Mouse (Mus musculus) intestine, embryonic 14.5 days (tissue): ENCODE measurements around the gene Gm3594. TPM values are rescaled to one million over a fixed set of nuclear protein-coding genes. Genes with fewer than 3 reads are reported as not detected.
"Not testable (repeated sequence)": the region's sequence is repeated elsewhere in the genome, so short reads cannot be mapped to it uniquely, and the experiment has no call there.

Experiments used
- ATAC-seq: fragments of 200-750 bp; cut with Nextera tagmentation; replicated peaks from 2 replicates; pipeline ENCODE4 v1.8.0; 2017; ENCODE audit warnings: low read depth, moderate number of reproducible peaks, moderate TSS enrichment, moderate library complexity; ENCODE audit not compliant: low FRiP score, low TSS enrichment
- DNase-seq: peaks from one replicate; pipeline ENCODE4 v3.0.0-alpha.2; 2018; ENCODE audit warnings: low spot score
- H3K27ac ChIP-seq: fragments of 300-500 bp; sonication (generic); 2 replicates; pipeline ENCODE4 v1.5.1; 2014; ENCODE audit warnings: low read depth, mild to moderate bottlenecking, control low read depth
- H3K27me3 ChIP-seq: fragments of 300-500 bp; sonication (generic); replicated peaks from 2 replicates; pipeline ENCODE4 v1.6.1; 2014; ENCODE audit warnings: low read length, control low read depth; ENCODE audit not compliant: control insufficient read depth, insufficient read depth
- H3K36me3 ChIP-seq: fragments of 300-500 bp; sonication (generic); 2 replicates; pipeline ENCODE4 v1.6.1; 2014; ENCODE audit warnings: low read length, control low read depth; ENCODE audit not compliant: control insufficient read depth, insufficient read depth
- H3K4me1 ChIP-seq: fragments of 300-500 bp; sonication (generic); replicated peaks from 2 replicates; pipeline ENCODE4 v1.6.1; 2014; ENCODE audit warnings: low read length, control low read depth, mixed read lengths; ENCODE audit not compliant: control insufficient read depth, insufficient read depth
- H3K4me2 ChIP-seq: fragments of 300-500 bp; sonication (generic); 2 replicates; pipeline ENCODE4 v1.6.1; 2014; ENCODE audit warnings: low read length
- H3K4me3 ChIP-seq: fragments of 300-500 bp; sonication (generic); 2 replicates; pipeline ENCODE4 v1.5.1; 2014; ENCODE audit warnings: low read depth, low read length, control low read depth, mixed read lengths
- H3K9ac ChIP-seq: fragments of 300-500 bp; sonication (generic); 2 replicates; pipeline ENCODE4 v1.6.1; 2014; ENCODE audit warnings: mild to moderate bottlenecking, low read length
- H3K9me3 ChIP-seq: fragments of 300-500 bp; sonication (generic); 2 replicates; pipeline ENCODE4 v1.6.1; 2016; ENCODE audit warnings: low read length, control low read depth; ENCODE audit not compliant: control insufficient read depth
- WGBS: fragments of 180-500 bp; shearing (Covaris S2); extraction: QIAGEN DNeasy Blood & Tissue Kit; methylation state at CpG from one replicate; pipeline ENCODE4 v1.1.7; 2014; 5-methylcytosine and 5-hydroxymethylcytosine counted together
- polyA plus RNA-seq: library from polyadenylated mRNA; unstranded; fragments of >200 nt; fragmentation: Nextera tagmentation; extraction: Ambion mirVana; gene quantifications from 2 replicates; pipeline ENCODE4 v1.2.1, GENCODE M21; 2014

Gene Gm3594
- polyA plus RNA-seq, 1 experiment from 2014 or later = not detected

DNA sequence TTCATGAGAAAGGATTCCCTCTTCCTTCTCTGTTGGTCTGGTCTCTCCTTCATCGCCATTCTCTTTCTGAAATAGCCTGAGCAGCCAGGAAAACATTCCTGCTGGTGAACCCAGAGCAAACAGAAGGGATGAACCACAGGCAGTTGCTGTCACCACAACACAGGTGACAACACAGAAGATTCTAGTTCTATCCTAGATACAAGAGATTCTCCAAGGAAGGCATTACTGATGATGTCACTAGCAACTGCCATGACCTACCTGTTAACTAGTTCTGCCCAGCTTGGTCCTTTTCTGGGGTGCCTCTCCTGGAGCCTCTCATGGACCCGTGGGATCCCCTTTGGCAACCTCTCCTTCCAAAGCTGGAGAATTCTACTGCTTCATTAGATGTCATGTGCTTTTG, 32.0 kb downstream of the Gm3594 start, which contains the start of gene Gm3591:
Gm3591 (minus strand) TSS at position 101 of the 400 bp plus-strand sequence.
- no CpG with 5 or more reads among the region's 2 CpGs for WGBS
- H3K4me3 ChIP-seq, H3K27me3 ChIP-seq, DNase-seq, ATAC-seq, H3K9ac ChIP-seq, H3K36me3 ChIP-seq, H3K9me3 ChIP-seq, H3K4me2 ChIP-seq, H3K27ac ChIP-seq, H3K4me1 ChIP-seq: not testable (repeated sequence)

DNA sequence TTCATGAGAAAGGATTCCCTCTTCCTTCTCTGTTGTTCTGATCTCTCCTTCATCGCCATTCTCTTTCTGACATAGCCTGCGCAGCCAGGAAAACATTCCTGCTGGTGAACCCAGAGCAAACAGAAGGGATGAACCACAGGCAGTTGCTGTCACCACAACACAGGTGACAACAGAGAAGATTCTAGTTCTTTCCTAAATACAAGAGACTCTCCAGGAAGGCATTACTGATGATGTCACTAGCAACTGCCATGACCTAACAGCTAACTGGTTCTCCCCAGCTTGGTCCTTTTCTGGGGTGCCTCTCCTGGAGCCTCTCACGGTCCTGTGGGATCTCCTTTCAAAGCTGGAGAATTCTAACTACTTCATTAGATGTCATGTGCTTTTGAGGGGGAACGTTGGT, 54.2 kb downstream of the Gm3594 start, which contains the start of gene Gm16440:
Gm16440 (minus strand) TSS at position 101 of the 400 bp plus-strand sequence.
- not testable (repeated sequence) for H3K9ac ChIP-seq, H3K36me3 ChIP-seq, H3K4me1 ChIP-seq, DNase-seq, H3K27ac ChIP-seq, H3K4me2 ChIP-seq, H3K9me3 ChIP-seq, H3K27me3 ChIP-seq, H3K4me3 ChIP-seq, ATAC-seq
- 81% methylated on average over 2 of the region's 4 CpGs for WGBS

Other genes with a start within 250 kb of the Gm3594 start
- gene Gm21560, start 225.3 kb downstream of the Gm3594 start, polyA plus RNA-seq = not detected in 2 replicates
- gene Gm3411, start 157.4 kb downstream of the Gm3594 start, polyA plus RNA-seq = 2.1 and 2.4 TPM in 2 replicates
- gene Gm21103, start 139.8 kb downstream of the Gm3594 start, polyA plus RNA-seq = not detected in 2 replicates
- gene Gm3618, start 100.9 kb downstream of the Gm3594 start, polyA plus RNA-seq = not detected in 2 replicates
- gene Gm16440, start 54.3 kb downstream of the Gm3594 start, polyA plus RNA-seq = not detected in 2 replicates
- gene Gm3591, start 32.1 kb downstream of the Gm3594 start, polyA plus RNA-seq = 0.39 and 0.95 TPM in 2 replicates
- not detected in 2 replicates for gene Gm8356, start 92.7 kb upstream of the Gm3594 start, polyA plus RNA-seq
- gene Gm3629, start 146.0 kb upstream of the Gm3594 start, polyA plus RNA-seq = 0.91 TPM in 1 of 2 replicates, not detected in the other
- not detected in 2 replicates for gene Gm3460, start 177.8 kb upstream of the Gm3594 start, polyA plus RNA-seq
- not detected in 2 replicates for gene Gm10251, start 239.6 kb upstream of the Gm3594 start, polyA plus RNA-seq